Mouse (Mus musculus) adrenal gland (tissue): ENCODE results near the gene Slc44a3.

Source experiments
- intact Hi-C: fragments of 180-260 bp; cut with DNase I; formaldehyde crosslinking; loops from one replicate; pipeline ENCODE4 v1.15.1; 2025

Slc44a3 gene

DNA sequence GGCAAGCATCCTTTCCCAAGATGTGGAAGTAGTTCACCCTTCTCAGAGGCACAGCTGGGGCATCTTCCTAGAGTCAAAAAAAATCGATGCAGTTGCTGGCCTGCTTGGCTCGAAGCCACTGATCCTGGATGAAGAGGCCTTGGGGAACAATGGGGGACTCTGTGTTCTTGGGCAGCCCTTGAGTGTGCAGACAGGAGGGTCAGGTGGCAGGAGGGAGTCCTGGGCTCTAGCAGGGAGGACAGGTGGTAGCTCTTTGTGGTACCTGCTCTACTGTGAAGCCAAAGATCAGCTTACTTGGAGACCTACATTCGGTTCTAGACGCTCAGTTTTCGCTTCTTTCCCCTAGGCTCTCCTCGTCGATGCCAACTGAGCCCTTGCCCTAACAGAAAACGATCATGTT is 26.0 kb downstream of the Slc44a3 start:
- intact Hi-C loops, result loop anchor here (10.0 kb wide), 1 partner anchor 331 kb away; the partner anchor contains the start of gene Rwdd3

DNA sequence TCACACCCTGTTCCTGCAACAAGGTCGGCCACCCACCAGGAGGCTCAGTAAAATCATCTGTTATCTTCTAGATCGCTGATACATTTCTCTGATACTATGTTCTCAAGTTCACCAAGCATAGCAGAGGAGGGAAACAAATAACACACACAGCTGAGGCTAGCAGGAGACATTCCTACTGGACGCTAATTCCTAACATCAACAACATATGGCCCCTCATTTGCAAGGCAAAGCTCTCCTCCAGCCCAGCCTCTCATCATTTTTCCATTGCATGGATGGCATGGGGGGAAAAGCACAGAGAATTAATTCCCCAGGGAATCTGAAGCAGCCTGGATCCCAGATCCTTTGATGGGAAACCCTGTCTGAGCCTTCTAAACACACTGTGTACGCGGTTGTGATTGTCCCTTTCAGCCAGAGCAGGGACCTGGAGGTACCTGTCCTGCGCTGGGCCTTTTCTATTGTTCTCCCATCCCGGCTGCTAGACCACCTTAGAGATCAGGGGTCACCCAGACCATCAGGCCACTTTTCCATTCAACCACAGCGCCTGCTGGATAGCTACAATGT is 27.2 kb downstream of the Slc44a3 start:
- intact Hi-C loops, result loop anchor here (1.0 to 10.0 kb wide), 3 partner anchors 23 to 330 kb away; partner anchors contain the start of genes Cnn3 and Rwdd3

DNA sequence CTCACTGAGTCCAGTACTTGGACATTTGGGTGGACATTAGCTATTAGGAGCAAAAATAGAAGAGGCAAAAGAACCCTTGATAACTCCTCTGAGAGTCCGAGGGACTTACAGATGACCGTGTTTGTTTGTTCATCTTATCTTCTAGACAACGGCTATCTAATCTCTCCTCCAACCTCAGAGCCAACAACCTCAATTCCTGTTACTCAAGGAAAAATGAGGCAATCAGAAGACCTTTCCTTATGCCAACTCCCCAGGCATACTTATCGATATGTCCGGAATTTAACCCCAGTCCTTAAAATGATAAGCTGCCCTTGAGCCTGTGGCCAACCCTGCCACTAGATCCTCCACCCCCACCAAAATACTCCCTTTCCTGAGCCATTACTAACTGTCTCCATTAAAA is 31.5 kb downstream of the Slc44a3 start:
- intact Hi-C loops, result loop anchor here (2.0 to 10.0 kb wide), 3 partner anchors 73 to 326 kb away; partner anchors contain the start of genes Cnn3 and Rwdd3

DNA sequence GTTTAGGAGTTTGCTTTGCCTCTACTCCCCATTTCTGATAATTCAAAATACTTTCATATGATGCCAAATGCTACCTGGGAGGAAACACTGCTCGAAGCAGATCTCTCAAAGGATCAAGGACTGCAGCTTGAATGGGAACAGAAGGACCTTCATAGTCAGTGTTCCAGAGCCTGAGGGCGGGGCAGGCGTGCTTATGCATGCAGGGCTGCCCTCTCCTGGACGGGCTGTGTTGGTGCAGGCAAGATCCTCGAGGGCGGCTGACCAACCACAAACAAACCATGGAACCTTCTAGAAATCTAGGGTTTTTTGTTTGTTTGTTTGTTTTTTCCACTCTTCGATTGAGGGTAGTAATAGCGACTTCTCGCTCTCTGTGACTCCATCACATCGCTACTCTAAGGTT is 32.0 kb downstream of the Slc44a3 start:
- intact Hi-C loops, result loop anchor here (2.0 to 10.0 kb wide), 3 partner anchors 73 to 325 kb away; partner anchors contain the start of genes Cnn3 and Rwdd3

DNA sequence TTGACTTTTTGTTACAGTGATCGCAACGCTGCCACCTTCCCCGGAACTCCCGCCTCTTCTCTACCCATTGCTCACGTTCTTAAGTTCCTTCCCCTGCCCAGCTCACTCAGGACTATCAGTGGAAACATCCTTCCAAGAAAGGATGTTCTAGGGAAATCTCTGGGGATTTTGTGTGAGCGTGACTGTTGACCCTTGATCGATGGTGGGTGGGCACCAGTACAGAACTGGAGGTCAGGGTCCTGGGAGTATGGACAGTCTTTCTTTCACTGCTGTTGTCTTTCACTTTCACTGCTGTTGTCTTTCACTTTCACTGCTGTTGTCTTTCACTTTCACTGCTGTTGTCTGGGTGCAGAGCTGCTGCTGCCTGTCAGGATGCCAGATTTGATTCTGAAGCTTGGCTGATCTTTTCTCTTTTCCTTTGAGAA is 38.2 kb downstream of the Slc44a3 start:
- intact Hi-C loops, result no loop called here

DNA sequence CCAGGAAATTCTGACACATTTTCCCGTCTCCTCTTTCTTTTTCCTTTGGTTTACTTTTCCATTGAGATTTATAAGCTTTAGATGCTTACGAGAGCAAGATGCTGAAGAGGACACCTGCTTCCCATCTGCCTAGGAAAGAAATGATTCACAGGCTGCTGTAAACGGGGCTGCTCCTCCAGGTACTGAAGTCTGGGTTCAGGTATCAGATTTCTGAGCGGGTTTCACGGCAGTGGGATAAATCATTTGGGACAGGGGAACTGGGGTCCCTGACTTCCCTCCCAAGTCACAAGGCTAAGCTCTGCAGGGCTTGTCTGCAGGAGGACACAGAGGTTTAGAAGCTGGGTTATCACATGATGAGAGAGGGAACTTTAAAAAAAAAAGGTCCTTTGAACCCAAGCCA is 40.2 kb downstream of the Slc44a3 start:
- intact Hi-C loops, result no loop called here

DNA sequence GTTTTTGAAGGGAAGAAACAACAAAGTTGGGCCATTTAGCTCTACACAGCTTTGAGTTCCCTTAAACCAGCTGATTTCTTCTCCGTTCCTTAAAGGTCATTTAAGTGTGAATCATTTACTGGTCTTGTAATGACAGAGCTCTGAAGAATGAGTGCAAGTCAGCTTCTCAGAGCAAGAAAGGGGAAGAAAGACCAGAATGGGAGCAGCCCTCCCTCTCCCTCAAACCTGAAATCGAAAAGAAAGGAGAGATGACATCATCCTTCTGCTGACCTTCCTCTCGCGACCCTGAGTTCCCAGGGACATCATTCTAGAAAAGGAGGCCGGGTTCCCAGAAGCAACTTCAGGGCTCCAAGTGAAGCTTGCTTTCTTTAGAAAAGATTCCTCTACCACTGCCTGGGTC is 41.3 kb downstream of the Slc44a3 start:
- intact Hi-C loops, result no loop called here

DNA sequence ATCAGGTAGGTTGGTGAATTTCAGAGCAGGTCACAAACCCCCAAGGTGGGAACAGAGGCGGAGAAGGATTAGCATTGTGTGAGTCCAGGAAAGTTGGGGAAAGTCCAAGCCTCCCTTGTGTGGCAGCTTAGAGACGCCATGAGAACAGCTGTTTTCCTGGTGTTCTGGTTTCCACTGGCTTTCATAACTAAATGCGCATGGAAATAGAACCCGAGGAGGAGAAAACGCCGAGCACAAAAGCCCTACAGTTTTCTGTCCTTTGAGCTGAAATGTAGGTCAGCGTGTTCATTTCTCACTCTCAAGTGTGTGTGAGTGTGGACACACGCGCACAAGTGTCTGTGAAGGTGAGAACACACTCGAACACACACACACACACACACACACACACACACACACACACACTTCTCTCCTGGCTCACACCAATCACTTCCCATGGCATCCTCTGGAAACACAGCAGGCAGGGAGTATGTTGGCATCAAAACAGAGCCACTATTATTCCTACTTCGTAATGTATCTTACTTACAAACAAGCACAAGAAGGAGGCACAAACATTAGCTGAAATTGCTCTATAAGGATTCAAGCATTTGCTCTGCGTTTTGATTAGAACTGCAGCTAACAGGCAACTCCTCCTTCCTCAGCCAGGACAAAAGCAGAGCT is 42.6 kb downstream of the Slc44a3 start:
- intact Hi-C loops, result no loop called here

DNA sequence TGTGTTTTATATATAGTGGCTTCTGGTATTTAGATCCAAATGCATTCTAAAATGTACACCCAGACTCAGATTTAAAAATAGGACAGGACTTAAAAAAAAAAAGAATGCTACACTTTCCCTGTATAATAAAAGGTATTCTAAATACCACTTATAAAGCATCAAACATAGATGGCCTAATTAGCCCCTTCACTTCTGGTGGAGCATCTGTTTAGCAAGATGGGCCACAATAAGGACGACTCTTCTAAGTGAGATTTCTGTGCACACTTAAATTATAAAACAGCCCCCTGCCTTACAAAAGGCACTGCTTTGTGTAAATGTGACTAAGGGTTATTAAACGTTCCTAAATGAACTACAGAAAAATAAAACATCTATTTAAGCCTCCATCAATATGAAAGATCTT is 47.0 kb downstream of the Slc44a3 start:
- intact Hi-C loops, result no loop called here

DNA sequence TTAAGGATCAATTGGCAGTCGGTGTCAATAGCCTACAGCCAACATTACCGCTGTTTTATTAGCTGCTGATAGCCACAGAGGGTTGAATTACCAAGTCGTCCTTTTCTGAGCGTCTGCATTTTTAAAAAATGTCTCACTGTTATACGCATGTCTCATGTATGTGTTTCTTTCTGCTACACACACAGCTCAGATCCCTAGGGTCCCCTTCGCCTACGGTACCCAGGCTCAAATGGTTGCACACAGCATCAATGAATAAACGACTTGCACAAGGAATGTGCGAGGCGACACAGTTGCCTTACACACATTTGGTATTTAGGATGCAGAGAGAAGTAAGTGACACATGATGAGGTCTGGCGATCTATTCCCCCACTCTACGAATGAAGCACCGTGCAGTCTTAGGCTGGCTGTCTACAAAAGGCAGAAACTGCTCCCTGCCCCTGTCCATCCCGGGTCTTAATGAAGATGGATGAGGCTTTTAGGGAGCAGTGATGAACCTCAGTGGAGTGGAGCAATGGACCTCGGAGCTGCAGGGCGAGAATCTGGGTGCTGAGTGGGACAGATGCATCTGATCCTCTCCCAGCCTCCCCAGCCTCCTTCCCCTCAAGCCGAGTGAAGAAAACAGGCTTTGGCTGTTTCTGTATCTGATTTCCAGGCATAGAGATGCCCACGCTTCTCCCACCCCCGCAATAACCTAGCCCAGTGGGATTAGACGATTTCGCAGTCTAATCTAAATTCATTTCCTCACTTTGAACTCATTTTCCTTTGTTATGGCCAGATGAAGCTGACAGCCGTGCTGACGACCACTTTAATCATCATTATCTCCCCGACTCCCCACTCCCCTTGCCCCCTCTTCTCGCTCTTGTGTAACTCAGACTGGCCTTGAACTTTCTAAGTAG is 48.7 kb downstream of the Slc44a3 start:
- intact Hi-C loops, result no loop called here

DNA sequence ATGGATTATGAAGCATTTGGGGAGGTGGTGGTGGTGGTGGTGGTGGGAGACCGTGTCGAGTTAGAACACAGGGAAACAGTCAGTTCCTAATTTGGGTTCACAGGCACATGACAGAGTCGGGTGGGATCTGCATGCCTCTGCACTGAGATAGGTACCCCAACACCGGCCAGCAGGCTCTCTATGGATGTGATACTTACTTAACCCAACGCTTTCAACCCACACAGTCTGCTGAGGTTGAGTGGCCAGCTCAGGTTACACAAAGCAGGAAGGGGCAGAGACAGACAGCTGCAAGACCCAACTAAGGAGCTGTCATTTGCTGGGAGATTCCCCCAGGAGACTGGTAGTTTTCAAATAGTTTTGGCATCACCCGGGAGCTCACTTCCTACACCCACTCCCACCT is 50.6 kb downstream of the Slc44a3 start:
- intact Hi-C loops, result no loop called here

DNA sequence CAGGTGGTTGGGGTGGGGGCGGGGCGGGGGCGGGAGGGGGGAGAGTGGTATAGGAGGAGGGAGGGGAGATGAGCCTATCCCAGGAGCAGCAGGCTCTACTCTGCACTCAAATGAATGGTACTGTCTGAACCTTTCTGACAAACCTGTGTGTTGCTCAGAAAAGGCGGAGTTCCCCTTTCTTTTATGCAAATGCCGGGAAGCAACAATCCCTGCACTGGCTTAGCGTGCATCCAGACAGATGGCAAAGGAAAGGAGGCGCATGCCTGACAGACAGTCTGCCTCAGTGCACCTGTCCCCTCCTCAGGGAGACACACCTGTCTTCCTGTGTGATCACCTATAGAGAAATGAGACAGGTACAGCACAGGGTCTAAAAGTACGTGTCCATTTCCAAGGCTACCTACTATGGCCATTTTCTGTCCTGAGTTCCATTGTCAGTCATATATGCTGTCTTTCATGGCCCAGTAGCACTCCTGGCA is 51.2 kb downstream of the Slc44a3 start:
- intact Hi-C loops, result no loop called here

DNA sequence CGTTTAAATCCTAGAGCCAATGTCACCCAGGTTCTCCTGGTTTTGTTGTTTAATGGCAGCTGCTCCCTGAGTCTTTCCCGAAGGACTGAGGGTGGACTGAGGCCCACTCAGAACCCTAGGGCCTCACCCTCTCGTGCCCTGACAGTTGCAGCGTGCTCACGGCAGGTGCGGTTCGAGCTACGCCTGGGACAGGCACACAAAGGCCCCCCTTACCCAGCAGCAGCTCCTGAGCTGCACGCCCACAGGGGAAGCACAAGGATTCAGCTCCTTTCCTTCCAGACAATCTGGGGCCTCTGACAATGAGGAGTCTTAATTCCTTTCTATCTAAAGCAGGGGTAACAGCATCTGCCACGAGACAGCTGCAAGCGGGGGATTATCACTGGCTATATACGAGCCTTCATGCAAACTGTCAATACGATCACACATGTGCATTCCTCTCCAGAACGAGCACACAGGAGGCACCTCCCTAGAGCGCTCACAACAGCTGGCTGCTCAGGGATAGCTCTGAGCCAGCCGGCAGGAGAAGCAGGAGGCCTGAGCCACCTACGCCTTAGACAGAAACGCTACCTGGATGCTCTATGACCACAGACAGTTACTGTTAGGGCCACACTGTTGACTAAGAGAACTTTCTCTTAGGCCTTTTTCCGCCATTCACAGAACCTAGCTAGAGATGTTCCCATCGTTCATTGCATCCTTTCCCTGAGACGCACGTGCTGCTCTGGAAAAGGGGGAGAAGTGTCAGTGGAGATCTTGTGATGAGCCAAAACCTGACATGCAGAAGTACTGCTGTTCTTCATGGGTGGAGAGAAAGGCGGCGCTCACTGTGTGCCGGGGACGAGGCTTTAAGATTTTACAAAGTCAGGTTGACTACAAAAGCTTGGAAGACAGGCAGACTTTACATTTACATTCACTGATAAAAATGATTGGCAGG is 51.9 kb downstream of the Slc44a3 start:
- intact Hi-C loops, result no loop called here

DNA sequence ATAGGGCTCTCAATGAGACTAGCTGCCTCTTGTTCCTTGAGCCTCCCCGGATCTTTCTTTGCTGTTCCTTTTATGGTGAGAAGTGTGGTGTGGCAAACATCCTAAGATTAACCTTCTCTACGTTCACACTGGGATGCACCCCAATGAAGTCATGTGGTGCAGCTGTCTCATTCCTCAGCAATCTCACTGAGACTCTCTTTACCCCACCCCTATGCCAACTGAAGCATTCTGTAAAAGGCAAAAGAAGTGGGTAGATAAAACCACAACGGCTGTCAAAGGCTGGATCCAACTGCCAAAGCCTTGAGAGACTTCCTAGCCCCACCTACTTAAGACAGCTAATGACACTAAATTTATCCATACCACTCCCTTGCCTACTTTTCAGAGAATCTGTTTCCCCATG is 57.5 kb downstream of the Slc44a3 start:
- intact Hi-C loops, result no loop called here

DNA sequence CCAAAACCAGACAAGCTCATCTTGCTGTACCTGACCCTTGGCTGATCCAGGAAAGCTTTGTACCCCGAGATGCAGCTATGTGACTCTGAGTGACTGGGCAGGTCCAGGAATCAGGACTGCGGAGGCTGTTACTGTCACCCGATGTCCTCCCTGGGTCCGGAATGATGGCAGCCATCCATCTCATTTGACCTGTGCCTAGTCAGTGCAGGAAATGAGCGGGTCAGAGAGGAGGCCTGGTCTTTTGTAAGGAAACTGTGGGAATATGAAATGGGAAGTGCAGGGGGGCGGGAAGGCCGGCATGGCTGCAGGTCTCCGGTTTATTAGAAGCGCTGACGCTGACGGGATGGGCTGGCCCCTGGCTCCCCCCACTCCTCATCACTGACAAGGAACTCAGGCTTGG is 60.5 kb downstream of the Slc44a3 start:
- intact Hi-C loops, result no loop called here

DNA sequence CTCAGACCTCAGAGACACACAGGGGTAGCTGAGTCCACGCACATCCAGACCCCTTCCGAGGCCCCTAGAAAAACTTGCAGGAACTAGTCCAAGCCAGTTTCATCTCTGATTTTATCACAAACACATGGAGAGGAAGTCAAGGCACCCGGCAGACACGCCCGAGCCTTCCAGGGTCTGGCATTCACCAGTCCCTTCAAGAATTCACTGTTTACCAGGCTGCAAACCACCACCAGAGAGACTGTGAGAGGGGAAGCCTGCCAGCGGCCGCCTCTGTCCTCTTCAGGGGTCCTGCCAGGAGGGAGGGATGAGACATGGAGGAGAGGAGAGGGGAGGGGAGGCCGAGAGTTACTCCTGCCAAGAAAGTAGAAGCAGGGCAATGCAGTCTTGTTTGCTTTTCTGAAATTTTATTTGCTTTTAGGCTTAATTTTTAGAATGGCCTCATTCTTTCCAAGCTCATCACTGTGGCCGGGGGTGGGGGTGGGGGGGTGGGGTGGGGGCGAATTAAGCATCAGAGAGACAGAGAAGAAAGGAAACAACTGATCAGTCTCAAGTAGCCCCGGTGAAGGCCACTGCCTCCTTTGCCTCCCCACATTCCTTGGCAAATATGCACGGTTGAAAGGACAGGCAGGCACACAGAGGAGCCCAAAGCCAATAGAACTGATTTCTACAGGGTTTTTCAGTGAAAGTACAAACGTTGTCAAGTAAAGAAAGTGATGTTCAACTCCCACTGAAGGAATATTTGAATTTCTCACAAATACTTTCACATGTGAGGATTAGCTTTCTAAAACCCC is 62.8 kb downstream of the Slc44a3 start:
- intact Hi-C loops, result no loop called here

DNA sequence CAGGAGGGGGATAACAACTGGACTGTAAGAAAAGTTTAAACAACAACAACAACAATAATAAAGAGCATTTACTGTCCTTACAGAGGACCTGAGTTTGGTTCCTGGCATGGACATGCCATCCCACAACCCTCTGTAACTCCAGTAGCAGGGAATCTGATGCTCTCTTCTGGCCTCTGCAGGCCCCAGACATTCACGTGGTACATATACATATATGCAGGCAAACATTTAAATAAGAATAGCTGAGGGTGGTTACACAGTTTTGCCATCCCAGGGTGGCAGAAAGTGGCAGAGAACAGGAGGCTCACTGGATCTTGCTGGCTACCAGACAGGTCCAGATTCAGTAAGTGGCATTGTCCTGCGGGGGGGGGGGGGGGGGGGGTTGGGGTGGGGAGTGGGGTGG is 64.1 kb downstream of the Slc44a3 start:
- intact Hi-C loops, result no loop called here

DNA sequence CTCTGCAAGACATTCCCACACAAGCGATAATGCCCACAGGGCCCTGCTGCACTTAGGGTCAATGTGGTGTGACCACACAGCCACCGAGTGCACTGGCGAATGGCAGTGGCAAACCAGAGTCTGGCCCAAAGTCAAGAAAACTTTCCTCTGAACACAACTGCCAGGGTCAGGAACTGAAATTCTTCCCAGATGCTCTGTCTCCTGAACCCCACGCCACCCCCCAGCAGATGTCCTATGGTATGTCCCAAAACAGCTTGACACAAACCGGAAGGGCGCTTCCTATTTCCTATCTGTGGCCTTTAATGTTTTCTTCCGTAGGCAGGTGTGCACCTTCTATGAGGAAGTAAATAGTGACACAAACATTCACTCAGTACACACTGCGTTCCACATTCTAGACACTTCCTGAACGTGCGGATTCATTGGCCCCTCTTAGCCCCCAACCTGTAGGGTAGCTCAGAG is 65.1 kb downstream of the Slc44a3 start:
- intact Hi-C loops, result no loop called here

DNA sequence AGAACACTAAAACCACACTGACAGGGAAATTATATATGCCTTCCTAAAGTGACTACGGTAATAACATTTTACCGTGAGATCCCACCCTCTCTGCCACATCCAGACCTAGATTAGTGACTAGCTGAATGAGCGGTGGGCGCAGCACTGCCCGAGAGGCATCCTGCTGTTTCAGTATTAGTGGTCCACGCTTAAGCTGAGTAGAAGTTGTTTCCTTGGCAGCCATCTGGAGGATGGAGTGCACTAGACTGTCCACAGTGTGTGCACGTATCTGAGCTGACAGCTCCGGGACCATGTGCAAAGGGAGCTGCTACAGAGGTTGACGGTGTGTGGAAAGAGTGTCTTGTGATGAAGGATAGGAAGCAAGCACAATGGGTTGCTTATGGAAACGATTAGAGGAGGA is 66.4 kb downstream of the Slc44a3 start:
- intact Hi-C loops, result no loop called here

DNA sequence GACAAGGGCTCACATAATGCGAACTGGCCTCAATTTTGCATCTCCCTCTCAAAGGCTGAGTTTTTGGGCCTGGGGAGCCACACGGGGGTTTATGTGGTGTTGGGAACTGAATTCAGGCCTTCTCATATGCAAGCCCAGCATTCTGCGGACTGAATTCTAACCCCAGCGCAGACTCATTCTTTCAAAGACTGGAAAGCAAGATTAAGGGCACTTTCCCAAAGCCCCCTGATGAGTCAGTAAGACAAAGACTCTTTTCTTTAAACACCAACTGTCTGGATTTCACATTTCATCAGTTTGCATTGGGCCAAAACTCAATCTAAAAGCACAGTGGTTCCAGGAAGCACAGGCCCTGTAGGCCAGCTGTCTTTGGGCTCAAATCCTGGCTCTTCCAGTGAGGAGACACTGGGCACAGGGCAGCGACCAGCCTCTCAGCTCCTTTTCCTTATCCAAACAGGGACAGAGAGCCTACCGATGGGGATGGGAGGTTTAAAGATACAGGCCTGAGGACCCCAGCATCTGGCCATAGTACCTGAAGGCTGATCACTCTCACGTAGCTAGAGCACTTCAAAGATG is 67.4 kb downstream of the Slc44a3 start:
- intact Hi-C loops, result no loop called here
